Mouse (Mus musculus) liver, postnatal 0 days (tissue): ENCODE measurements around the gene 4931406P16Rik. TPM values are rescaled to one million over a fixed set of nuclear protein-coding genes. Genes with fewer than 3 reads are reported as not detected.

Experiments used
- ATAC-seq: fragments of 200-750 bp; cut with Nextera tagmentation; 2 replicates; pipeline ENCODE4 v1.8.0; 2017; ENCODE audit warnings: mild to moderate bottlenecking, moderate library complexity
- DNase-seq: peaks from one replicate; pipeline ENCODE4 v3.0.0-alpha.2; 2016
- H3K27ac ChIP-seq: fragments of 300-500 bp; sonication (generic); 2 replicates; pipeline ENCODE4 v1.5.1; 2014; ENCODE audit warnings: antibody characterized with exemption, moderate library complexity, mild to moderate bottlenecking, low read depth
- H3K27me3 ChIP-seq: fragments of 300-500 bp; sonication (generic); 2 replicates; pipeline ENCODE4 v1.6.1; 2014; ENCODE audit warnings: low read length, control low read depth, mixed read lengths; ENCODE audit not compliant: insufficient read depth
- H3K36me3 ChIP-seq: fragments of 300-500 bp; sonication (generic); replicated peaks from 2 replicates; pipeline ENCODE4 v1.6.1; 2014; ENCODE audit warnings: mild to moderate bottlenecking, control low read depth, low read length, moderate library complexity, mixed read lengths; ENCODE audit not compliant: insufficient read depth
- H3K4me1 ChIP-seq: fragments of 300-500 bp; sonication (generic); 2 replicates; pipeline ENCODE4 v1.6.1; 2014; ENCODE audit warnings: antibody characterized with exemption, mild to moderate bottlenecking, control low read depth; ENCODE audit not compliant: insufficient read depth
- H3K4me2 ChIP-seq: fragments of 300-500 bp; sonication (generic); 2 replicates; pipeline ENCODE4 v1.6.1; 2014; ENCODE audit warnings: low read depth, mild to moderate bottlenecking, low read length, moderate library complexity, mixed read lengths
- H3K4me3 ChIP-seq: fragments of 300-500 bp; sonication (generic); 2 replicates; pipeline ENCODE4 v1.5.1; 2014; ENCODE audit warnings: low read depth, low read length
- H3K9ac ChIP-seq: fragments of 300-500 bp; sonication (generic); replicated peaks from 2 replicates; pipeline ENCODE4 v1.6.1; 2014; ENCODE audit warnings: mild to moderate bottlenecking, moderate library complexity
- H3K9me3 ChIP-seq: fragments of 300-500 bp; sonication (generic); 2 replicates; pipeline ENCODE4 v1.6.1; 2016; ENCODE audit warnings: mild to moderate bottlenecking, control low read depth, low read length, mixed read lengths
- CTCF ChIP-seq: sonication (generic); IDR thresholded peaks from 2 replicates; pipeline ENCODE4 v1.5.1; 2016; ENCODE audit warnings: antibody characterized with exemption, low read depth
- EP300 ChIP-seq: IDR thresholded peaks from 2 replicates; pipeline ENCODE4 v1.6.1; 2016; ENCODE audit warnings: antibody characterized with exemption, low read depth, mild to moderate bottlenecking
- WGBS: fragments of 180-500 bp; shearing (Covaris S2); extraction: QIAGEN DNeasy Blood & Tissue Kit; methylation state at CpG from one replicate; pipeline ENCODE4 v1.1.7; 2014; ENCODE audit not compliant: insufficient replicate concordance; 5-methylcytosine and 5-hydroxymethylcytosine counted together
- polyA plus RNA-seq: library from polyadenylated mRNA; unstranded; fragments of >200 nt; fragmentation: Nextera tagmentation; extraction: Ambion mirVana; gene quantifications from 2 replicates; pipeline ENCODE4 v1.2.1, GENCODE M21; 2015

Gene 4931406P16Rik
- polyA plus RNA-seq, 1 experiment from 2014 or later: 9.3 TPM

DNA sequence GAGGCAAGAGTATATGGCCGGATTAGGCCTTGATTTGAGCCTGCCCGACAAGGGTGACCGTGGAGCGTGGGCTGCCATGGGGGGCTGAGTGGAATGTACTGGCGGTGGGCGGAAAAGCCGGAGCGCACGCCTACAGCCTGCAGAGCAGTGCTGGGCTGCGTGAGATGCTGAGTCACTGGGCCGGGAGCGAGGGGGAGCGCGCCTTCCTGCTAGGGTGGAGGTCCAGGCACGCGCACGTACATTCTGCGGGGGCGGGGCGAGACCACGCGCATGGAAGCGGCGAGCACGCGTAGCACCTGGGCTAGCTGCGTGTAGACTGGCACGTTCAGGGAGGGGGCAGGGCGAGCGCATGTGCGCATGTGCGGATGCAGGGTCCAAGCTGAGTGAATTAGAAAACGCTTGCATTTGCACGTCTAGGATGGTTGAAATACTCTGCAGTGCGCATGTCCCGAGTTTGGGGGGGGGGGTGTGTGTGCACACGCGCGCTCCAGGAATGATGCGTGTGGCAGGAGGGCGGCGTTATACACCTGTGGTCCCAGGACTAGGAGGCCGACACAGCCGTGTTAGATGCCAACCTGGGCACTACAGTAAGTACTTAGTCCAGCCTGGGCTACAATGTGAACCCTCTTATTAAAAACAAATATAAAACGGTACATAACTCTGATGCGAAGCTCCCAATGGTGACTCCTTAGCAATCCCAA is 79.3 kb downstream of the 4931406P16Rik start:
- H3K9me3 ChIP-seq: no peaks in the 10 kb centered on the region
- H3K4me1 ChIP-seq: peaks cover 31% of the 10 kb centered on the region
- ATAC-seq (peak; percentile 91), DNase-seq (peak; percentile 98)
- peak overlapping the region; percentile 82 for H3K4me2 ChIP-seq
- peaks cover 18% of the 10 kb centered on the region for H3K36me3 ChIP-seq
- WGBS: under 1% methylated on average over 46 of the region's 46 CpGs
- H3K9ac ChIP-seq: peak overlapping the region; percentile 39
- peak overlapping the region; percentile 80 for H3K27ac ChIP-seq
- no peaks in the 10 kb centered on the region for H3K27me3 ChIP-seq
- H3K4me3 ChIP-seq: peak overlapping the region; percentile 55
- no peak; the same call in 1 of the 2 replicates for TF ChIP-seq EP300
- no peak for TF ChIP-seq CTCF

DNA sequence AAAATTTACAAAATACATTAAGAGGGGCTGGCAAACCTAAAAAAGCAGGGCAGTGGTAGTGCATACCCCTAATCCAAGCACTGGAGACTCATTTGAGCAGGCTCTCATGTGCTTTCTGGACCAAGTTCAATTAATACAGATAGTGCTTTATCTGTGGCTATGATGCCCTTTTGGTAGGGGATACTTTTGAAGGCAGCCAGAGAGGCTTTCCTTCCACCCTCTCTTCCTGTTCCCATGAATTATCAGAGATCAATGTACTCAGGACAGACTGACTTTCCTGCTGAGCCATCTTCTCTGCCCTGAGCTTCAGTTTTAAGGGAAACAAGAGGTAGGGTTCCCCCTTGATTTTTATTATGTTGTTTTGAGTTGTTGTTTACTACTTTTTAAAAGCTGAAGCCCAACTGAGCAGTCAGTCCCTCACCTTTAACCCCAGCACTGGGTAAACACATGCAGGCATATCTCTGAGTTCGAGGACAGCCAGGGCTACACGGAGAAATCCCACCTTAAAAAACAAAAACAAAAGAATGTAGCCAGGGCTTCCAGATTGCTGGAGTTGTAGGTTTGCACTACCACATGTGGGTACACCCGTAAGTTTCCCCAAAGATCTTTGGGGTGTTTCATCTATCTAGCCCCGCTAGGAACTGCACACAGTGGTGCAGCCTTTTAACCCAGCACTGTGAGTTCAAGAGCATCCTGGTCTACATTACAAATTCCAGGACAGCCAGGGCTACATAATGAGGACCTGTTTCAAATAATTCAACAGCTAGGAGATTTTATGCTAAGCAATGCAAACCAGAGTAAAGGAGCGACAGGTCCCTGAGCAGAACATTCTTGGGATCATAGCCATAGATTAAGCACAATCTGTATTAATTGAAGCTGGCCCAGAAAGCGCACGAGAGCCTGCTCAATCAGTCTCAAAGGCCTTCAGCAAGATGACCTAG is 80.3 kb downstream of the 4931406P16Rik start:
- no peak for DNase-seq
- Histone ChIP-seq H3K4me2 (peak overlapping the region; percentile 82), H3K4me1 (peaks cover 34% of the 10 kb centered on the region), H3K36me3 (peaks cover 13% of the 10 kb centered on the region), H3K9ac (peak overlapping the region; percentile 39), H3K4me3 (peak overlapping the region; percentile 55), H3K9me3 (no peaks in the 10 kb centered on the region), H3K27me3 (no peaks in the 10 kb centered on the region), H3K27ac (peak overlapping the region; percentile 73)
- 38% methylated on average over 7 of the region's 7 CpGs for WGBS
- TF ChIP-seq CTCF: no peak
- no peak for TF ChIP-seq EP300
- ATAC-seq: no peak

DNA sequence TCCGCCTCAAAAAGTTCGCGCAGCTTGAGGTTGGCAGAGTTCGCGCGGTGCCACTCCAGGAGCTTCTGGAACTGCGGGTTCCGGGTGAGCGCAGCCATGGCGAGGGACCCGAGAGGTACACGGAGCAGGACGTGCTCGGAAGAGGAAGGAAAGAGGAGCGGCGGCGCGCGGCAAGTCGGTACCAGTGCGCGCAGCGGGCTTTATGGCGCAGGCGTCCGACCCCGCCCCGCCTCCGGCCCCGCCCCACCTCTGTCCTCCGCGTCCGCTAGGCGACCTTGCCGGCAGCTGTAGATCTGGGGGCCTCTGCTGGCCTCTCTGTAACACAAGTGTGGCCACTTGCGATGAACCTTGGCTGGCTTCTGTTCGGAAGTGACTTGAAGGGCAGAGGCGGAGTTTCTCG is 83.2 kb downstream of the 4931406P16Rik start, which contains the start of gene Gpi1:
TSS of gene Gpi1 (minus strand) at position 221 of the 400 bp plus-strand sequence.
- WGBS: 6% methylated on average over 20 of the region's 39 CpGs
- Histone ChIP-seq H3K27me3 (no peaks in the 10 kb centered on the region), H3K4me3 (peak within 1 kb of the TSS; percentile 88), H3K9ac (peak within 1 kb of the TSS; percentile 89), H3K9me3 (no peaks in the 10 kb centered on the region), H3K4me1 (peaks cover 54% of the 10 kb centered on the region), H3K36me3 (peaks cover 25% of the 10 kb centered on the region), H3K27ac (peak within 1 kb of the TSS; percentile 89), H3K4me2 (peak within 1 kb of the TSS; percentile 96)
- TF ChIP-seq EP300: no peak
- TF ChIP-seq CTCF: peak; percentile 64
- ATAC-seq (peak; percentile 63), DNase-seq (peak; percentile 94)

DNA sequence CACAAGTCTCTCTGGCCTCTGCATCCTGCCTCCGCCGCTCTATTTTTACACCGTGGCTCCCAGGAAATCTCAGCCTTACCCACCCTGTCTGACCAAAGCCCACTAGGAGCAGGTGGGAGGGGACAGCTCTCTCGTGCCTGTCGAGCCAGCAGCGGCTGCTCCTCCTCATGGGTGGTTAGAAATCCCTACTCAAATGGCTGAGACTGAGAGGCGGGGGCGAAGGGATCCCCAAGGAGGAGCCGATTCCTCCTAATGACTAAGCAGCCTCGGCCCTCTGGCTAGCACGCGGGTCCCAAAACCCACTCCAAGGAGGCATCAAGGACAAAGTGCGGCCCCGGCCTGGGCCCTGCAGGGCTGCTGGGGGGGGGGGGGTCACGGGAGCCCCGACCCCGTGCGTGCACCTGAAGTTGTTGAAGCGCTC is 83.7 kb downstream of the 4931406P16Rik start:
- Histone ChIP-seq H3K27ac (peak overlapping the region; percentile 89), H3K4me1 (peaks cover 52% of the 10 kb centered on the region), H3K4me2 (peak overlapping the region; percentile 96), H3K36me3 (peaks cover 27% of the 10 kb centered on the region), H3K27me3 (no peaks in the 10 kb centered on the region), H3K4me3 (peak overlapping the region; percentile 88), H3K9me3 (no peaks in the 10 kb centered on the region), H3K9ac (peak overlapping the region; percentile 89)
- DNase-seq (no peak), ATAC-seq (peak; percentile 2; the same call in 1 of the 2 replicates)
- under 1% methylated on average over 19 of the region's 19 CpGs for WGBS
- no peak for TF ChIP-seq EP300
- no peak for TF ChIP-seq CTCF

DNA sequence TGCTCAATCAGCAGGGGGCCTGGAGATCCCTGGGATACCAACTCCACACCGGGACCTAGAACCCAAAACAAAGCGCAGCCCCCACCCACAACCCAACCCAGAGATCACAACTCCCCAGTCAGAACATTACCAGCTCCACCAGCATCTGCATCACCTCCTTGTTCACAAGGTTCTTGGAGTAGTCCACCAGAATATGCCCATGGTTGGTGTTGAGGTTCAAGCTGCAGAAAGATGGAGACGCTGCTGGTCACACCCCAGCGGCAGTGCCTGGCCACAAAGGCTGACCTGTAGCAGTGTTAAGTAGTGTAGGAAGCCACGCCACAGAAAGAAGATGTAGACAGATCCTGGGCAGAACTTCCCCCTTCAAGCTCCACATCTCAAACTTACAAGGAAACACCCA is 84.2 kb downstream of the 4931406P16Rik start:
- no peak for ATAC-seq
- 17% methylated on average over 5 of the region's 5 CpGs for WGBS
- Histone ChIP-seq H3K4me2 (peak overlapping the region; percentile 96), H3K9me3 (no peaks in the 10 kb centered on the region), H3K27ac (peak overlapping the region; percentile 89), H3K4me1 (peaks cover 52% of the 10 kb centered on the region), H3K27me3 (no peaks in the 10 kb centered on the region), H3K4me3 (peak overlapping the region; percentile 88), H3K36me3 (peaks cover 28% of the 10 kb centered on the region), H3K9ac (peak overlapping the region; percentile 89)
- TF ChIP-seq CTCF (no peak), EP300 (no peak)
- no peak for DNase-seq

DNA sequence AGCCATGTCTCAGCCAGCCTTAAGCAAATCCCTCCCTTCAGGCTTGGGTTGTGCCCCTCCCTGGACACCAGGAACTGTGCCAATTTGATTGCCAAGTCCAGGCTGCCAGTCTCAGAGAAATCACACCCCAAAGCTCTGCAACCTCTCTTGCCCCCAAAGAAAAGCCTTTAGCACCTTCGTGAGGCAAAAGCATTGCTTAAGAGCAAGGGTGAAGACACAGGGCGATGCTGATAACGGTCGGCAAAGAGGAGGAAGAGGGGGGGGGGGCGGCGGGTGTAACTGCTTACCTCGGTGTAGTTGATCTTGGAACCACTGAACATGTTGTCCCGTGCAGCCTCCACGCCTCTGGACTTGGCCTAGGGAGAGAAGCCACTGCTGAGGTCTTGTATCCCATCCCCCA is 84.7 kb downstream of the 4931406P16Rik start:
- peak overlapping the region; percentile 89 for H3K27ac ChIP-seq
- H3K9me3 ChIP-seq: no peaks in the 10 kb centered on the region
- H3K36me3 ChIP-seq: peaks cover 33% of the 10 kb centered on the region
- H3K4me1 ChIP-seq: peaks cover 51% of the 10 kb centered on the region
- H3K4me2 ChIP-seq: peak overlapping the region; percentile 96
- peak overlapping the region; percentile 88 for H3K4me3 ChIP-seq
- DNase-seq: no peak
- peak overlapping the region; percentile 48 for H3K9ac ChIP-seq
- WGBS: 18% methylated on average over 6 of the region's 9 CpGs
- no peak for ATAC-seq
- no peaks in the 10 kb centered on the region for H3K27me3 ChIP-seq
- TF ChIP-seq EP300 (no peak), CTCF (no peak)
